Mouse (Mus musculus) lung, embryonic 14.5 days (tissue): Measurements from ENCODE around the gene Prrg1. TPM values are rescaled to one million over a fixed set of nuclear protein-coding genes. Genes with fewer than 3 reads are reported as not detected.
"Not testable (repeated sequence)": the region's sequence is repeated elsewhere in the genome, so short reads cannot be mapped to it uniquely, and the experiment has no call there.

Experiments
- ATAC-seq: fragments of 200-750 bp; cut with Nextera tagmentation; 2 replicates; pipeline ENCODE4 v1.8.0; 2017; ENCODE audit warnings: mild to moderate bottlenecking, moderate TSS enrichment, moderate library complexity; ENCODE audit not compliant: insufficient read depth
- DNase-seq: peaks from one replicate; pipeline ENCODE4 v3.0.0-alpha.2; 2015
- H3K27ac ChIP-seq: fragments of 300-500 bp; sonication (generic); 2 replicates; pipeline ENCODE4 v1.5.1; 2014; ENCODE audit warnings: low read depth, mild to moderate bottlenecking, moderate library complexity
- H3K27me3 ChIP-seq: fragments of 300-500 bp; sonication (generic); 2 replicates; pipeline ENCODE4 v1.6.1; 2014; ENCODE audit warnings: low read length, control low read depth; ENCODE audit not compliant: insufficient read depth
- H3K36me3 ChIP-seq: fragments of 300-500 bp; sonication (generic); 2 replicates; pipeline ENCODE4 v1.6.1; 2014; ENCODE audit warnings: control low read depth; ENCODE audit not compliant: insufficient read depth
- H3K4me1 ChIP-seq: fragments of 300-500 bp; sonication (generic); 2 replicates; pipeline ENCODE4 v1.6.1; 2014; ENCODE audit warnings: antibody characterized with exemption, control low read depth; ENCODE audit not compliant: insufficient read depth
- H3K4me2 ChIP-seq: fragments of 300-500 bp; sonication (generic); 2 replicates; pipeline ENCODE4 v1.6.1; 2014; ENCODE audit warnings: mild to moderate bottlenecking
- H3K4me3 ChIP-seq: fragments of 300-500 bp; sonication (generic); 2 replicates; pipeline ENCODE4 v1.5.1; 2014; ENCODE audit warnings: low read depth, low read length
- H3K9ac ChIP-seq: fragments of 300-500 bp; sonication (generic); 2 replicates; pipeline ENCODE4 v1.6.1; 2014
- H3K9me3 ChIP-seq: fragments of 300-500 bp; sonication (generic); 2 replicates; pipeline ENCODE4 v1.6.1; 2016; ENCODE audit warnings: low read depth, low read length, control low read depth
- CTCF ChIP-seq: IDR thresholded peaks from 2 replicates; pipeline ENCODE4 v1.5.1; 2016; ENCODE audit warnings: antibody characterized with exemption, low read depth
- WGBS: fragments of 180-500 bp; shearing (Covaris S2); extraction: QIAGEN DNeasy Blood & Tissue Kit; methylation state at CpG from one replicate; pipeline ENCODE4 v1.1.7; 2014; 5-methylcytosine and 5-hydroxymethylcytosine counted together
- polyA plus RNA-seq: library from polyadenylated mRNA; unstranded; fragments of >200 nt; fragmentation: Nextera tagmentation; extraction: Ambion mirVana; gene quantifications from 2 replicates; pipeline ENCODE4 v1.2.1, GENCODE M21; 2014

The Prrg1 gene
- polyA plus RNA-seq, 1 experiment from 2014 or later, result 15.7 TPM

DNA sequence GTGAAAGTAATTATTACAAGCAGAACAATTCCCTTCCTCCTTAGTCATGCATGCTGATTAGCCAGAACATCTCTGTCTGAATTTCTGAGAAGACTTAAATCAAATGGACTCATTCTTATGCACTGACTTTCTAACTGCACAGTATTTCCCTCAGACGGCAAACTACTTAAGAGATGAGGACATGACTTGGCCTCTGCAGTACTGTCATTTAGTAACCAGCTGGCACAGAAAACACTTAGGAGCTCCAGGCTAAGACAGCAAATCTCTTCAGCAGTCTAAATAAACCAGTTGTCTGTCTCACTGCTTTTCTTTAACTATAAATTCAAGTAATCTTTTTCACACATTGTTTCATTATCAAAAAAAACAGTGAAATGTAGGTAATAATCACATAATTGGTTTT lies 36.0 kb downstream of the Prrg1 start:
- WGBS, result 42% methylated on average over 1 of the region's 1 CpGs
- H3K36me3 ChIP-seq, result no peaks in the 10 kb centered on the region
- no peak overlapping the region for H3K4me2 ChIP-seq
- ATAC-seq, result no peak
- H3K27ac ChIP-seq, result no peak overlapping the region
- no peak overlapping the region for H3K9ac ChIP-seq
- H3K27me3 ChIP-seq, result no peaks in the 10 kb centered on the region
- H3K4me3 ChIP-seq, result no peak overlapping the region
- no peaks in the 10 kb centered on the region for H3K9me3 ChIP-seq
- DNase-seq, result no peak
- TF ChIP-seq CTCF, result no peak
- no peaks in the 10 kb centered on the region for H3K4me1 ChIP-seq

DNA sequence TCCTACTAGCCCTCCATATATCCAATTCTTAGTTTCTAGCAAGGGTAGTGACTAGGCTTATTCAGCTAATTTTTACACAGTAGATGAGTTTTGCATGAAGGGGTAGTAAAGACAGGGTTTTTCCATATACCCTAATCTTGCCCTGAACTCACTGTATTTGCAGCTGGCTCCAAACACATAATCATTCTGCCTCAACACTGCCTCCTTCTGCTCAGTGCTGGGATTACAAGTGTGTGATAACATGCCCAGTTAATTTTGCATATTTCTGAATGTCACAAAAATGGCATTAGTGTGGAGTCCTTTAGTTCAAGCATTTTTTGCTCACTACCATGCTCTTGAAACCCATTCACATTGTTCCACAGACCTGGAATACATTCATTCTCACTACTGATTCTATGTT lies 44.0 kb downstream of the Prrg1 start:
- no peak for DNase-seq
- Histone ChIP-seq H3K27ac (no peak overlapping the region), H3K4me1 (no peaks in the 10 kb centered on the region), H3K9me3 (no peaks in the 10 kb centered on the region), H3K27me3 (no peaks in the 10 kb centered on the region), H3K9ac (no peak overlapping the region), H3K4me2 (no peak overlapping the region), H3K4me3 (no peak overlapping the region), H3K36me3 (no peaks in the 10 kb centered on the region)
- TF ChIP-seq CTCF, result no peak
- no peak for ATAC-seq

DNA sequence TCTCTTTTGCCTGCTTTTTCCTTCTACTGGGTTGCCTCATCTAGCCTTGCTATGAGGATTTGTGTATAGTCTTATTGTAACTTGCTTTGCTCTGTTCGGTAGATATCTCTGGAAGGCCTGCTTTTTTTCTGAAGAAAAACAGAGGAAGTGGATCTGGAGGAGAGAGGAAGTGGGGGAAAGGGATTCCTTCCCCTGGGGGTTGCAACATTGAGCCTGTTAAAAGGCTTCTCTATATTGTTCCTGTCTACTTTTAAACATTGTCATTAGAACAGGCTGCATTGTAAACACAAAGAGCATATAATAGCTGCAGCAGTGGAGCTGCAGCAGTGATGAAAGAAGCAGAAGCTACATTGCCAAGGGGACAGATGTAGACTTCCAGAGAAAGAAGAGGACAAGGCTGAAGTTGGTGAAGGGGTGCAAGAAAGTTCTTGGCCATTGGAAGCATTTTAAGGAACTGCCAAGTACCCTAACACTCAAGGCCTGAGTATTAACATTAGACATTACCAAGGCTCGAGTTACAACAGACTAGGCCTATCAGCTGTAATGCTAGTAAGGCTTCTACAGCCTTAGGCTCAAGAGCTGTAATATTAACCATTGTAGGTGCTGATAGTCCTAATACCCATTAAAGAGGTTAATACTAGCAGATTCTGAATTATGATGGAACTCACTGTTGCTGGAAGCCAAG lies 44.9 kb downstream of the Prrg1 start:
- WGBS, result 70% methylated on average over 2 of the region's 2 CpGs
- Histone ChIP-seq H3K4me1 (no peaks in the 10 kb centered on the region), H3K9me3 (no peaks in the 10 kb centered on the region), H3K36me3 (no peaks in the 10 kb centered on the region), H3K4me3 (no peak overlapping the region), H3K27me3 (no peaks in the 10 kb centered on the region), H3K27ac (no peak overlapping the region), H3K4me2 (no peak overlapping the region), H3K9ac (no peak overlapping the region)
- TF ChIP-seq CTCF, result no peak
- DNase-seq, result no peak
- no peak for ATAC-seq

DNA sequence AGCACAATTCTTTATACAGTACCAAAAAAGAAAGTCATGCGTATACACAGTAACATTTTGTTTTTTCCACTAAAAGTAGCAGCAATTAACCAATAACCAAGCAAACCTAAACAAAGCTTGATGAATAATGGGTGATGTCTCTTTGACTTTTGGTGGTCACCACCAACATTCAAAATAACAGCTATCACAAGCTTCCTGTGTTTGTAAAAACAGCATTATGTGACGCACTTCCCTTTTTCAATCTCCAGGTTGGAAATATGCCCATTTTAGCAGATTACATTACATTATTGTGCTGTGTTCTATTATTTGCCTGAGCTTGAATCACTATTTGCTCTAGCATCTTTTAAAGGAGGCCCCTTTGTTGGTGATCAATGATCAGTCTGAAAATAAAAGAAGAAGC lies 65.4 kb downstream of the Prrg1 start:
- no peak overlapping the region for H3K27ac ChIP-seq
- no peaks in the 10 kb centered on the region for H3K27me3 ChIP-seq
- 70% methylated on average over 2 of the region's 2 CpGs for WGBS
- no peak overlapping the region for H3K9ac ChIP-seq
- no peak for ATAC-seq
- H3K9me3 ChIP-seq, result no peaks in the 10 kb centered on the region
- H3K4me2 ChIP-seq, result no peak overlapping the region
- H3K4me3 ChIP-seq, result no peak overlapping the region
- peak; percentile 15 for DNase-seq
- TF ChIP-seq CTCF, result no peak
- H3K36me3 ChIP-seq, result no peaks in the 10 kb centered on the region
- no peaks in the 10 kb centered on the region for H3K4me1 ChIP-seq

DNA sequence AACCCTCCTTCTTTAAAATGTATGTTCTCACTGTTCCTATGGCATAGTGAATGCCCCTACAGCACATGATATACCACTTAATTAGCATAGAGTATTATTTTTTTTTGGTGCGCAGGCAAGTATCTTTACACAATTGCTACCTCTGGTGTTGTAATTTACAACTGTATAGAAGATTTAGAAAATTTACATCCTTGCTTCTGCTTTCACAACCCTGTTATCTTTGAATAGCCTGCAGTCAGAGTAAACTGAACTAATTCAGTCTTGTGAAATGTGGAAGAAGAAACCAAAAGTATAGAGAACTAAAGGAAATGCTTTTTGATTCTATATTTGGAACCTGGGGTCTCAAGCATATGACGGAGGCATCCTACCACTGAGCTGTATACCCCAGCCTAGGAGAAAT lies 100.7 kb downstream of the Prrg1 start:
- Histone ChIP-seq H3K27ac (no peak overlapping the region), H3K4me2 (no peak overlapping the region), H3K4me1 (no peaks in the 10 kb centered on the region), H3K27me3 (no peaks in the 10 kb centered on the region), H3K9me3 (no peaks in the 10 kb centered on the region), H3K9ac (no peak overlapping the region), H3K4me3 (no peak overlapping the region), H3K36me3 (no peaks in the 10 kb centered on the region)
- 86% methylated on average over 2 of the region's 2 CpGs for WGBS
- ATAC-seq (no peak), DNase-seq (no peak)
- TF ChIP-seq CTCF, result no peak

DNA sequence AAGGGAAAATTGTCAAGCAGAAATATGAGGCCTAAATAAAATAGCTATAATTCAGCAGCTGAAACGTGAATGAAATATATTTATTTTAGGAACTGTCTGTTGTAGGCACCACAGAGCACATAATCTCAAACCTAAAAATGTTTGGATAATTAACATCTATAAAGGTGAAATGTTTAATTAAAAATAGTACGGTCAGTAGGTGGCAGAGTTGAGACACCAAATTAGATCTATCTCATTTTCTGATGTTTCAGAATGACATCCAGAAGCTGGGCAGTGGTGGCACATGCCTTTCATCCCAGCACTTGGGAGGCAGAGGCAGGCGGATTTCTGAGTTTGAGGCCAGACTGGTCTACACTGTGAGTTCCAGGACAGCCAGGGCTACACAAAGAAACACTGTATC lies 104.0 kb downstream of the Prrg1 start:
- H3K4me3 ChIP-seq, result no peak overlapping the region
- DNase-seq, result peak; percentile 8

DNA sequence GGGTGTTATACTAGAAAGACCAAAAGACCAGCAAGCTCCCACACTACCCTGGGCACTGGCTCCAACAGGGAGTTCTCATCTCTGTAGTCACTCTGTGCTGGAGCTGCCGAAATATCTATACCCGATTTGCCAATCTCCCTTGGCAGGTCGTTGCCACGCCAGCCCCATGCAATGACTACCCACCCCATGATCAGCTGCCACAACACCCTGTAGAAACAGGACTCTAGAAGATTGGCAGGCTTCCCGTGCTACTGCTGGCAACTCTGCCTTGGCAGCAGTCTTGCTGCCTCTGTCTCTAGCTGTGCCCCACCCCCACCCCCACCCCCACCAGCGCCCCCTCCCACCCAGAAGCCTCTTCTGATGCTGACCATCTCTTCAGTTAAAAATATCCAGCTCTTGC lies 149.3 kb downstream of the Prrg1 start:
- 70% methylated on average over 6 of the region's 6 CpGs for WGBS
- DNase-seq, result no peak
- Histone ChIP-seq H3K9me3 (no peaks in the 10 kb centered on the region), H3K4me1 (no peaks in the 10 kb centered on the region), H3K4me3 (no peak overlapping the region), H3K4me2 (no peak overlapping the region), H3K27ac (no peak overlapping the region), H3K36me3 (no peaks in the 10 kb centered on the region), H3K9ac (no peak overlapping the region), H3K27me3 (no peaks in the 10 kb centered on the region)
- ATAC-seq, result no peak
- no peak for TF ChIP-seq CTCF

More for the DNA sequence above, 104.0 kb downstream of the Prrg1 start:
- no peaks in the 10 kb centered on the region for H3K4me1 ChIP-seq
- no peaks in the 10 kb centered on the region for H3K9me3 ChIP-seq
- H3K36me3 ChIP-seq, result no peaks in the 10 kb centered on the region
- no peak overlapping the region for H3K9ac ChIP-seq
- H3K27me3 ChIP-seq, result no peaks in the 10 kb centered on the region
- no peak overlapping the region for H3K4me2 ChIP-seq
- WGBS, result 68% methylated on average over 3 of the region's 3 CpGs
- no peak for ATAC-seq
- H3K27ac ChIP-seq, result no peak overlapping the region
- no peak for TF ChIP-seq CTCF

DNA sequence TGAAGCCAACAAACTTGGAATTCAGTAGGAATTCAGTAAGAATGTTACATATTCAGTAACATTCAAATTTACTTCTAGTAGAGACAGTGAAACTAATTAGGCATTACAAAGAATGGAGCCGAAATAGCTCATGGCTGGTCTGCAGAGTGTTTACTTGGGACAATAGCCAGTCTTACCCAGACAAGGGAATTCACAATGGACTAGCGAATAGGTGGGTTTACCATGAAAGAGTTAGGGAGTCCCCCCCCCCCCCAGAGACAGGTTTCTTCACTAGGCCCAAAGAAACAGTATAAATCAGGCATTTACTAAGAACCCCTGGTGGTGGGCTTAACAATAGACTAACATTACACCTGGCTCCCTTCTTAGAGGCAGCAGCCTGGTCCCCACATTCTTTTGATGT lies 180.3 kb downstream of the Prrg1 start:
- ATAC-seq, H3K9me3 ChIP-seq, H3K4me1 ChIP-seq, H3K27me3 ChIP-seq, H3K9ac ChIP-seq, H3K36me3 ChIP-seq, H3K4me2 ChIP-seq, DNase-seq, H3K27ac ChIP-seq, H3K4me3 ChIP-seq: not testable (repeated sequence)
- 78% methylated on average over 2 of the region's 2 CpGs for WGBS

Other genes with a start within 250 kb of the Prrg1 start
- gene 4930480E11Rik, start 214.3 kb downstream of the Prrg1 start, polyA plus RNA-seq, result not detected in 2 replicates
- gene Fam47c, start 153.9 kb upstream of the Prrg1 start, polyA plus RNA-seq, result not detected in 2 replicates